Mouse (Mus musculus) lung, adult 10 weeks (tissue): ENCODE results near the gene Gm17067. TPM values are rescaled to one million over a fixed set of nuclear protein-coding genes. Genes with fewer than 3 reads are reported as not detected.

Experiments used
- polyA plus RNA-seq: library from polyadenylated mRNA; stranded (reverse); fragments of 350-450 nt; fragmentation: Illumina TruSeq; extraction: RNeasy Lipid Tissue Mini Kit (QIAGEN cat#74804); gene quantifications from one replicate; pipeline ENCODE4 v1.2.3, GENCODE M21; 2014; ENCODE audit warnings: low read depth, low replicate concordance; ENCODE audit not compliant: insufficient read depth

Gm17067 gene
- not detected for polyA plus RNA-seq

GRCm38 (mm10) chr7:42726917-42727316 lies at the start of gene Gm17067:
Gene Gm17067, minus strand, starts transcription at chr7:42727017.

GRCm38 (mm10) chr7:42692362-42693158 lies 34.3 kb downstream of the Gm17067 start, which contains the start of gene Zfp975:
Gene Zfp975, minus strand, starts transcription at chr7:42692742.

Other genes with a start within 250 kb of the Gm17067 start
- 3.3 TPM for gene Zfp141, start 221.3 kb downstream of the Gm17067 start, polyA plus RNA-seq
- not detected for gene Gm21028, start 148.4 kb downstream of the Gm17067 start, polyA plus RNA-seq
- gene Zfp977, start 134.5 kb downstream of the Gm17067 start, polyA plus RNA-seq: 0.55 TPM
- gene Zfp976, start 84.4 kb downstream of the Gm17067 start, polyA plus RNA-seq: 2.3 TPM
- gene Zfp975, start 34.3 kb downstream of the Gm17067 start, polyA plus RNA-seq: 2.9 TPM
- not detected for gene Vmn2r62, start 66.5 kb upstream of the Gm17067 start, polyA plus RNA-seq
- not detected for gene Gm2381, start 140.2 kb upstream of the Gm17067 start, polyA plus RNA-seq
- gene Vmn2r63, start 206.8 kb upstream of the Gm17067 start, polyA plus RNA-seq: not detected